Mouse (Mus musculus) gastrocnemius, adult 2 months (tissue): ENCODE data around the gene Dcst2. TPM values are rescaled to one million over a fixed set of nuclear protein-coding genes. Genes with fewer than 3 reads are reported as not detected.

Experiments
- DNase-seq: peaks from one replicate; pipeline ENCODE4 v3.0.0; 2022
- H3K27ac ChIP-seq: fragments of 200-600 bp; 2 replicates; pipeline ENCODE4 v1.8.1; 2022; ENCODE audit warnings: mild to moderate bottlenecking
- H3K4me3 ChIP-seq: fragments of 200-600 bp; 2 replicates; pipeline ENCODE4 v1.8.1; 2022; ENCODE audit warnings: mild to moderate bottlenecking, moderate library complexity
- CTCF ChIP-seq: fragments of 200-600 bp; IDR thresholded peaks from 2 replicates; pipeline ENCODE4 v1.8.1; 2022; ENCODE audit warnings: antibody characterized with exemption, mild to moderate bottlenecking, moderate library complexity
- intact Hi-C: fragments of 180-260 bp; cut with DNase I; formaldehyde crosslinking; loops from one replicate; pipeline ENCODE4 v1.15.1; 2025
- total RNA-seq, 2 experiments: library from RNA; stranded (reverse); gene quantifications; 2 replicates each; pipeline ENCODE4 v1.2.3; 2021

The Dcst2 gene
- total RNA-seq, 2 experiments from 2014 or later, result not detected

GRCm38 (mm10) chr3:89379388-89380131, 17.8 kb downstream of the Dcst2 start:
- intact Hi-C loops, result no loop called here
- Histone ChIP-seq H3K27ac (peak overlapping the region; percentile 84), H3K4me3 (no peak overlapping the region)
- no peak for DNase-seq
- TF ChIP-seq CTCF, result no peak

- no peak for DNase-seq
- intact Hi-C loops, result no loop called here
- TF ChIP-seq CTCF, result no peak
- no peak overlapping the region for H3K27ac ChIP-seq
- no peak overlapping the region for H3K4me3 ChIP-seq
Observed at GRCm38 (mm10) chr3:89380291-89380690, 18.5 kb downstream of the Dcst2 start.

GRCm38 (mm10) chr3:89380711-89381110, 18.9 kb downstream of the Dcst2 start:
- DNase-seq, result no peak
- no peak for TF ChIP-seq CTCF
- Histone ChIP-seq H3K4me3 (no peak overlapping the region), H3K27ac (no peak overlapping the region)
- intact Hi-C loops, result no loop called here

GRCm38 (mm10) chr3:89381233-89381632, 19.5 kb downstream of the Dcst2 start:
- no peak overlapping the region for H3K27ac ChIP-seq
- TF ChIP-seq CTCF, result no peak
- no peak overlapping the region for H3K4me3 ChIP-seq
- no peak for DNase-seq
- intact Hi-C loops, result no loop called here

DNA sequence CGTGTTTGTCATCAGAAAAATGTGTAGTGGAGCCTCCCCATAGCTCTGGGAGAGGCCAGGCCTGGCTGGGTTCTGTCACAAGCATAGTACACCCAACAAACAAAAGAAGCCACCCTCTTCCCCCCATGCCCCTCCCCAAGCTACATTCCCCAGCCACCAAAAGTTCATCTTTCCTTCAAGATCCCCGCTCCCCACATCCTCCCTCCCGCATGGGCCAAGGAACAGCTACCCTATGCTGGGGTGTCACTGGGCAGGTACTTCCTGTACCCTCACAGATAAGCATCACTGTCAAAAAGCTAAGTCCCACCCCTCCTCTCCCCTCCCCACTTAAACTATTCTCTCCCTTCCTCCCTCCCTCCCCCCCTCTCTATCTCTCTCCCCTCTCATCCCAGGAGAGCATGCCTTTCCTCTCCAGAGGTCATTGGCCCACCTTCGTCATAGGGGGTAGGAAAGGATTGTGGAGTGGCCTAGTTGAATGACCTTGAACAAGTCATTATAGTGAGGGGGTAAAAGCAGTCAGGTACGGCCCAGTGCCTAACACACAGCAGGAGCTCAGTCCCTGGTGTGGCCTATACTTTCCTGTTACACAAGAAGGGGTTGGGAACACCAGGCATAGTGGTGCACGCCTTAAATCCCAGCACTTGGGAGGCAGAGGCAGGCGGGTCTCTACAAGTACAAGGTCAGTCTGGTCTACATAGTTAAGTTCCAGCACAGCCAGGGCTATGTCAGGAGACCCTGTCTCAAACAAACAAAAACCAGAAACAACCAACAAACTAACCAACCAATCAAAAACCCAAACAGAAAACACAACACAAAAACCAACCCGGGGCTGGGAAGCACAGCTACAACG, 20.5 kb downstream of the Dcst2 start:
- H3K27ac ChIP-seq, result peak overlapping the region; percentile 16
- no peak overlapping the region for H3K4me3 ChIP-seq
- no peak for DNase-seq
- intact Hi-C loops, result no loop called here
- TF ChIP-seq CTCF, result no peak

- Histone ChIP-seq H3K27ac (peak overlapping the region; percentile 16), H3K4me3 (no peak overlapping the region)
- intact Hi-C loops, result no loop called here
Observed at GRCm38 (mm10) chr3:89382950-89383349, 21.2 kb downstream of the Dcst2 start.

DNA sequence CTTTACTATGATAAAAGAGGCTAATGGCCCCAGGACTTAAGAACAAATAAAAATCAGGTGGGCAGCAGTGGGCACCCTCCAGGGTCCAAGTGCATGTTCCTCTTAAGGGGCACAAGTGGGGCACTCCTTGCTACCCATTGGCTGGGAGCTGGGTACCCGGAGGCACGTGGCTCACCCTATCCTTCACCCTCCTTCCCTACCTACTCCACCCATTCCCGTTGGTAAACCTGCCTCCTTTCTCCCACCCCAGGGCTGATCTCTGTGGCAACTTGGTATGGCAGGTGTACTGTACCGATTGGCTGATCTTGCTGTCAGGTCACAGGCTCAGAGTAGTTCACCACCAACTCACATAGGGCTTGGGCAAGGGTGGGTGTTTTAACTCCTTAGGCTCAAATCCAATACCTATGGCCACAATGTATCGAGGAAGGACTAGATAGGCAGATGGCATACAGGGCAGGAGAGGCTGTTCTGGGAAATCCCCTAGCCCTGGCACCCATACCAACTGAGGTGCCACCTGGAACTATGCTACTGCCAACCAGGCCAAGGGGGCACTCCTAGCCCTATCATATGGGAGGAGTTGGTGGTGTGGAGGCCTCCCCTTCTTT, 22.0 kb downstream of the Dcst2 start:
- H3K4me3 ChIP-seq, result no peak overlapping the region
- TF ChIP-seq CTCF, result no peak
- intact Hi-C loops, result no loop called here
- H3K27ac ChIP-seq, result peak overlapping the region; percentile 95
- peak; percentile 21 for DNase-seq

More at GRCm38 (mm10) chr3:89382950-89383349, 21.2 kb downstream of the Dcst2 start:
- no peak for DNase-seq
- no peak for TF ChIP-seq CTCF

DNA sequence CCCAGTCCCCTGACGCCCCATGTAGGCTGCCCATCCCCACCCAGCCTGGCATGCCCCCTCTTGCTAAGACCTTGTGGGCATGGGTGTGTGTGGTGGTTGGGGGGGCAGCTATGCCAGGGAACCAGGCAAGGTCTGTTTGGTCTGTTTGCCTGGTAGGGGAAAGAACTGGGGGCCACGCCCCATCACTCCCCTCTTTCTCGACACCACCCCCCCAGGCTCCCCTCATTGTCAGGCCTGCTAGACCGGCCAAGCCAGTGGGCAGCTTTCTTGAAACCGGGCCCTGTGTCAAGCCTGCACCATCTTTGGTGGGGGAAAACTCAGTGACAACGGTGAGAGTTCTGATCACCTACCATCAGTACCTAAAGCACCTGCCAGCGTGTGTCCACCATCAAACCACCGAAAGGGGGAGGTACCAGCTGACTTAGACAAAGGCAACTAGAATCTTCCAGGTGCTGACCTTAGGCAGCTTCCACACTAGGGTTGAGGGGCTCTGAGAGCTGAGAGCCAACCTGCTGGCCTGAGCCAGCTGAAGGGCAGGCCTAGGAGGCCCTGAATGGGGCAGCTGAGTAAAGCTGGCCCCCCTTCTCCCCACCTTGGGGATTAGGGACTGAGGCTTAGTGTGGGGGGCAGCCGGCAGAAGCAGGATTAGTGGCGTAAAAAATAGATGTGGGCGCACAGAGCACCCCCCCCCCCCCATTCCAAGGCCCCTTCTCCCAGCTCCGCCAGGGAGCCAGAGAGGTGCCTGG, 22.7 kb downstream of the Dcst2 start:
- peak; percentile 16 for DNase-seq
- Histone ChIP-seq H3K27ac (peak overlapping the region; percentile 95), H3K4me3 (no peak overlapping the region)
- no peak for TF ChIP-seq CTCF
- intact Hi-C loops, result no loop called here

DNA sequence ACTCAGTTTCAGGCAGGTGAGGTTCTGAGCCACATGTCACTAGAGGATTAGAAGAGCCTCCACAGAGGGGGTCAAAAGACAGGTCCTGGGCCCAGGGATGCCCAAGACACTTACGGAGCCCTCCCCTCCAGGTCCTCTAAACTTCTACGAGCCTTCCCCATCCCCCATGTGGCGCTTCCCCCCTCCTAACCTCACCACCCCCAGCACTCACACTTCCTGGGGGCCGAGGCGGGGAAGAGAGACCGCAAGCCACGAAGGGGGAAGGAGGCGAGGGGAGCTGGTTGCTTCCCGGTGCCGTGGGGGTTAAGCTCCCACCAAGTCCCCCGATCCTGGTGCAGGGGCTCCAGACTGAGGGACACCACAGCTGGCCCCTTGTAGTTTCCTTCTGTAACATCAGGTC, 23.7 kb downstream of the Dcst2 start:
- Histone ChIP-seq H3K4me3 (peak overlapping the region; percentile 70), H3K27ac (peak overlapping the region; percentile 95)
- TF ChIP-seq CTCF, result no peak
- no peak for DNase-seq
- intact Hi-C loops, result no loop called here

GRCm38 (mm10) chr3:89386438-89387420, 25.0 kb downstream of the Dcst2 start:
- intact Hi-C loops, result no loop called here
- peak overlapping the region; percentile 95 for H3K27ac ChIP-seq
- TF ChIP-seq CTCF, result no peak
- peak; percentile 83 for DNase-seq
- H3K4me3 ChIP-seq, result peak overlapping the region; percentile 70

DNA sequence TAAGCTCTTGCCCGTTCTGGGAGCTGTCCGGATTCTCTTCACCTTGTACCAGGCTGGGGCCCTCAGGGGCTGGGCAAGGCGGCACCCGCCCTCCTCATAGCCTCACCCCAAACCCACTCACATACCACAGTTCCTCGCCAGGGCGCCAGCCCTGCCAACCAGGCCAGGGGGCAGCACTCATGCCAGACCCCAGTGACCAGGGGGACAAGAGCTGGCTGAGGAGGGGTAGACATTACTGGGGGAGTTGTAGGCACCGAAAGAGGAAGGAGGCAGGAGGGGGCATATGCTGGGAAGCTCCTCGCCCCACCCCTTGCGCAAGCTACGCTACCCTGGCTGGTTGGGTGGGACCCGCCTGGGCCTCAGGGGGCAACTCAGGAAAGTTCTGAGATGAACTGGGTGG, 25.9 kb downstream of the Dcst2 start:
- TF ChIP-seq CTCF, result no peak
- intact Hi-C loops, result no loop called here
- peak; percentile 76 for DNase-seq
- Histone ChIP-seq H3K4me3 (peak overlapping the region; percentile 70), H3K27ac (peak overlapping the region; percentile 95)
